Mouse (Mus musculus) midbrain, embryonic 10.5 days (tissue): ENCODE data around the gene Ccl9. TPM values are rescaled to one million over a fixed set of nuclear protein-coding genes. Genes with fewer than 3 reads are reported as not detected.

Experiments used
- DNase-seq: peaks from one replicate; pipeline ENCODE4 v3.0.0-alpha.2; 2017; ENCODE audit warnings: low spot score
- H3K27ac ChIP-seq: fragments of 300-500 bp; sonication (generic); replicated peaks from 2 replicates; pipeline ENCODE4 v1.5.1; 2016; ENCODE audit warnings: mild to moderate bottlenecking
- H3K27me3 ChIP-seq: fragments of 300-500 bp; sonication (generic); 2 replicates; pipeline ENCODE4 v1.6.1; 2016; ENCODE audit warnings: low read depth, mild to moderate bottlenecking; ENCODE audit not compliant: poor library complexity, severe bottlenecking
- H3K36me3 ChIP-seq: fragments of 300-500 bp; sonication (generic); 2 replicates; pipeline ENCODE4 v1.6.1; 2016; ENCODE audit warnings: mild to moderate bottlenecking, moderate library complexity
- H3K4me1 ChIP-seq: fragments of 300-500 bp; sonication (generic); 2 replicates; pipeline ENCODE4 v1.6.1; 2016
- H3K4me3 ChIP-seq: fragments of 300-500 bp; sonication (generic); 2 replicates; pipeline ENCODE4 v1.5.1; 2016; ENCODE audit warnings: mild to moderate bottlenecking, moderate library complexity
- H3K9me3 ChIP-seq: fragments of 300-500 bp; sonication (generic); replicated peaks from 2 replicates; pipeline ENCODE4 v1.6.1; 2016; ENCODE audit warnings: mild to moderate bottlenecking
- WGBS: fragments of 180-500 bp; shearing (Covaris S2); methylation state at CpG from one replicate; pipeline ENCODE4 v1.1.7; 2016; 5-methylcytosine and 5-hydroxymethylcytosine counted together
- polyA plus RNA-seq: library from polyadenylated mRNA; unstranded; fragments of >200 nt; fragmentation: Nextera tagmentation; extraction: Ambion mirVana; gene quantifications from 2 replicates; pipeline ENCODE4 v1.2.1, GENCODE M21; 2016

Gene Ccl9
- polyA plus RNA-seq, 1 experiment from 2014 or later, result 1.2 TPM

DNA sequence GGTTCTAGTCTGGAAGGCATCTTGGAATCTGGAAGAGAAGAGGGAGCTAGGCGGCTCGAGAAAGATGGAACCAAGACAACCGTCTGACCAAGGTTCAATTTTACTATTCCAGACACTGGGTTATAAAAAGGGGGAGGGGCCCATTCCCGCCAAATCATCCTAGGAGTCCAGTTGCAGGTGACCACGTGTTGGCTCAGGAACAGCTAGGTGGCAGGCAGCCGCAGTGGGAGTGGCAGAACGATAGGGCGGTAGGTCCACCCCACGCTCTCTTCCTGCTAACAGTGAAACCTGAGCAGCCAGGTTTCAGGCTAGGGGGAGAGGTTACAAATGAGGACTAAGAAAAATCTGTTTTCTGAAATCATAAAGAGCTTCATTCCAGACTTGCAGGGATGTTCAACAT, 5.6 kb downstream of the Ccl9 start:
- Histone ChIP-seq H3K36me3 (no peaks in the 10 kb centered on the region), H3K4me1 (no peaks in the 10 kb centered on the region), H3K4me3 (no peak overlapping the region), H3K9me3 (no peaks in the 10 kb centered on the region), H3K27me3 (no peaks in the 10 kb centered on the region), H3K27ac (no peak overlapping the region)
- no peak for DNase-seq
- WGBS, result 81% methylated on average over 9 of the region's 9 CpGs

DNA sequence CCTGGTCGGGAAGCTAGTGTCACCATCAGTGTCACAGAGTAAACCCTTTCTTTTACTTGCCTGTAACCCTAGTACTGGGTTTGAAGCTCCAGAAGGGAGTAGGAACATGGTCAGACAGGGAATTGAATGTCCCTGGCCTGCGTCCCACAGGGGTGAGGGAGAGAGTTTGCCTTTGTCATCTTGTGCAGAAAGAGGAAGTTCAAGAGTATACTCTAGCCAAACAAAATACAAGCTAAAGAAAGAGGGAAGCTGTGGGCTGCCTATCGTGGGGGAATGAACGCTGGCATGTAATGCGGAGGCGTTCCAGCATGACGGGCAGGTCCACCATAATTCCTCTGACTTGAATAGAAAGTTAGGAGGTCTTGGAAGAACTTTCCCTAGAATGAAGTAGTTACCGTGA, 6.2 kb downstream of the Ccl9 start:
- H3K9me3 ChIP-seq, result no peaks in the 10 kb centered on the region
- no peak for DNase-seq
- H3K27ac ChIP-seq, result no peak overlapping the region
- no peaks in the 10 kb centered on the region for H3K27me3 ChIP-seq
- no peaks in the 10 kb centered on the region for H3K4me1 ChIP-seq
- 91% methylated on average over 8 of the region's 8 CpGs for WGBS
- H3K4me3 ChIP-seq, result no peak overlapping the region
- H3K36me3 ChIP-seq, result no peaks in the 10 kb centered on the region

DNA sequence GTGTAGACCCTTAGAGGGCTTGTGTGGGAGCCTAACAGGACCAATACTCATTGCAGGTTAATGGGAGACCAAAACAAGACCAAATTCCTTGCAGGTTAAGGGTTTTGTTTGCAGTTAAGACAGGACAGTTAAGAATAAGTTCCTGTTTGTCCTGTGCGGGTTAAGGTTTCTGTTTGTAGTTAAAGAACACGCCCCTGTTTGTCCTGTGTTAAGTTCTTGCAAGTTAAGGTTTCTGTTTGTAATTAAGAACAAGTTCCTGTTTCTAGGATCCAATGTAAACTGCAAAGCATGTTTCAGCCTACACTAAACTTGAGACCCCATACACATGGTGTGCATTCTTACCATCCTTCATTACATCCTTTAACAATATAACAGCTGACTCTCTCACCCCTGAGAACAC, 8.2 kb downstream of the Ccl9 start:
- H3K36me3 ChIP-seq, result no peaks in the 10 kb centered on the region
- H3K27ac ChIP-seq, result no peak overlapping the region
- no peak overlapping the region for H3K4me3 ChIP-seq
- no peaks in the 10 kb centered on the region for H3K27me3 ChIP-seq
- DNase-seq, result no peak
- no peaks in the 10 kb centered on the region for H3K9me3 ChIP-seq
- 83% methylated on average over 2 of the region's 2 CpGs for WGBS
- H3K4me1 ChIP-seq, result no peaks in the 10 kb centered on the region

DNA sequence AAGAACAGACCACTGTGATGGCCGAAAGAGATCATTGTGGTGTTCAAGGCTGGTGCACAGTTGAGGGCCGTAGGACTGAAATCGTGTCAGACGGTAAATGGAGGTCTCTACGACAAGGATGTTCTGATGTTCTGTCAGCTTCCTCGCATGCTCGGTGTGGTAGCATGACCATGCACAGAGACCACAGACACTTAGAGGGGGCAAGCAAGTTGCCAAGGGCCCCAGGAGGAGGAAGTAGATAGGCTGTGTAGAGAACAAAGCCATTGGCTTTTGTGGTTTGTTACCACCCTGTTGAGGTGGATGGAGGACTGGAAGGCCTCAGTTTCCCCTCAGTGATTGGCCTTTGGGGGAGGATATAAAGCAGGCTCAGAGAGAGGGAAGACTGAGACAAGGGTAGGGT, 9.2 kb downstream of the Ccl9 start:
- H3K4me3 ChIP-seq, result no peak overlapping the region
- WGBS, result 94% methylated on average over 7 of the region's 7 CpGs
- no peaks in the 10 kb centered on the region for H3K36me3 ChIP-seq
- no peaks in the 10 kb centered on the region for H3K27me3 ChIP-seq
- no peaks in the 10 kb centered on the region for H3K4me1 ChIP-seq
- H3K9me3 ChIP-seq, result no peaks in the 10 kb centered on the region
- no peak for DNase-seq
- no peak overlapping the region for H3K27ac ChIP-seq

- Histone ChIP-seq H3K4me1 (no peaks in the 10 kb centered on the region), H3K9me3 (no peaks in the 10 kb centered on the region), H3K36me3 (no peaks in the 10 kb centered on the region), H3K4me3 (no peak overlapping the region), H3K27ac (no peak overlapping the region), H3K27me3 (no peaks in the 10 kb centered on the region)
- WGBS, result 84% methylated on average over 3 of the region's 3 CpGs
- DNase-seq, result peak; percentile 3
These were observed 9.7 kb downstream of the Ccl9 start for GRCm38 (mm10) chr11:83568786-83569185.

DNA sequence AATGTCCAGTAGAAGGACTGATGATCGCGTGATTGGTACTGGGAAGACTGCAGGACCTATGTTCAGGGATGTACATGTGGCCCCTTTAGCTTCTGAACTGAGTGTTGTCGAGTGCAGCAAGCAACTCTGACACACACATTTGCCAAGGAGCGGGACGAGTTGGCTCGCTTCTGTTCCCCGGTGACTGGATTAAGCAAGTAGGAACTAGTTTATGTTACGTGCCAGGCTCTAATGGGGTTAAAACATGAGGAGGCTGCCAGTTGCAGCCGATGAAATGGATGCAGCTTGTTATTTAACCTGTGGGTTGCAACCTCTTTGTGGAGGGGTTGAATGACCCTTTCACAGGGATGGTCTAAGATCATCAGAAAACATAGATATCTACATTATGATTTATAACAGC, 10.4 kb downstream of the Ccl9 start:
- no peaks in the 10 kb centered on the region for H3K27me3 ChIP-seq
- WGBS, result 94% methylated on average over 9 of the region's 9 CpGs
- no peaks in the 10 kb centered on the region for H3K36me3 ChIP-seq
- no peak for DNase-seq
- H3K27ac ChIP-seq, result no peak overlapping the region
- H3K4me3 ChIP-seq, result no peak overlapping the region
- no peaks in the 10 kb centered on the region for H3K4me1 ChIP-seq
- H3K9me3 ChIP-seq, result no peaks in the 10 kb centered on the region

DNA sequence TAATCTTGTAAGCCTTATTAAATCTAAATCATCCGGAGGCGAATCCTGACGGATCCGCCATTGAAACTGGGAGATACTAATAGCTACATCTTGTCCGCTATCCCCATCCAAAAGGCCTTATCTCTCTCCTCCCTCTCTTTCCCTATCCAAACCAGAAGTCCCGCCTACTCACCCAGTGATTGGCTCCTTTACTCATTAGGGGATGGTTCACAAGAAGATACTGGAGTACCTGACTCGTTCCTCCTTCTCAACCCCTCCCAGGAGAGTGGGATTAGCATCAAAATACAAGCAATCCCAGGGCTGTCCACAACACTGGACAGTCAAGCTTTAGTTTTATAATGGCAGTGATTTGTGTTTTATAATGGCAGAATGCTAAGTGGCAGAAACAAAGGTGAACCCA, 11.1 kb downstream of the Ccl9 start:
- H3K36me3 ChIP-seq, result no peaks in the 10 kb centered on the region
- H3K27me3 ChIP-seq, result no peaks in the 10 kb centered on the region
- no peaks in the 10 kb centered on the region for H3K9me3 ChIP-seq
- WGBS, result 65% methylated on average over 7 of the region's 7 CpGs
- H3K27ac ChIP-seq, result no peak overlapping the region
- no peak for DNase-seq
- no peaks in the 10 kb centered on the region for H3K4me1 ChIP-seq
- no peak overlapping the region for H3K4me3 ChIP-seq

DNA sequence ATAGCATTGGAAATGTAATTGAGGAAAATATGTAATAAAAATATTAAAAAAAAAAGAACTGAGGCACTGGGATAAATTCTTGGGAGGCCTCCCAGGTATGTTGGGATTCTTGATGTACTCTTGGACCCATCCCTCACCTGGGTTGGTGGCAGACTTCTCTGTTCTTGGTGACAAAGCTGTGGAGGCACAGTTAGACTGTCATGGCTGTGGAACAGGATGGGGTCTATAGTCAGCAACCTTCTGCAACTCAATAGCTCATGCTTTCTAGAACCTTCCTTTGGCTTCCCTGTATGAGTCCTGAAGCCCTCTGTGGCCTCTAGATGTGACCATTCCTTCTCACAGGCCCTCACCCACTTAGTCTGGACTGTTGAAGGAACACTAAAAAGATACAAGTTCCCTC, 11.8 kb downstream of the Ccl9 start:
- Histone ChIP-seq H3K27me3 (no peaks in the 10 kb centered on the region), H3K4me1 (no peaks in the 10 kb centered on the region), H3K4me3 (no peak overlapping the region), H3K27ac (no peak overlapping the region), H3K36me3 (no peaks in the 10 kb centered on the region), H3K9me3 (no peaks in the 10 kb centered on the region)
- no peak for DNase-seq

DNA sequence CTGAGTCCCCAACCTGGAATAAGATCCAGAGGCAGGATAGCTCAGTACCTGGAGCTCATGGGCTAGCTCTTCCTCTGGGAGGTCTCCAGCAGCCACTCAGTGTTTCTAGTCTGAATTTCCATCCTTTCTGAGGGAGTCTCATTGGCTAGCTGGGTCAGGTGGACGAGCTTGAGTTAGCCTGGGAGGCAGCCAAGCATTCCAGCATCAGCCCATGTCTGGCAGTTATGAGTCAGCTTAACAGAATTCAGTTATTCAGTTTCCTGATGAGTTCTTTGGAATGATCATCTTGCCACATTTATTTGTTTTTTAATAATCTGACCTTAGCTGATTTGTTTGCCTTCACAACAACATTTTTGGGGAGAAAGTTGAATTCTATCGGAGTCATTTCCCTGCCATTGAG, 14.7 kb downstream of the Ccl9 start:
- H3K27ac ChIP-seq, result no peak overlapping the region
- H3K4me3 ChIP-seq, result no peak overlapping the region
- H3K9me3 ChIP-seq, result no peaks in the 10 kb centered on the region
- WGBS, result 81% methylated on average over 2 of the region's 2 CpGs
- no peak for DNase-seq
- no peaks in the 10 kb centered on the region for H3K36me3 ChIP-seq
- H3K27me3 ChIP-seq, result no peaks in the 10 kb centered on the region
- H3K4me1 ChIP-seq, result 0 out of 2 replicates have a peak, but pooled peaks cover 3% of the 10 kb centered on the region

GRCm38 (mm10) chr11:83562311-83562887, 16.0 kb downstream of the Ccl9 start:
- WGBS, result 82% methylated on average over 6 of the region's 6 CpGs
- H3K9me3 ChIP-seq, result no peaks in the 10 kb centered on the region
- no peaks in the 10 kb centered on the region for H3K36me3 ChIP-seq
- H3K27ac ChIP-seq, result no peak overlapping the region
- no peak overlapping the region for H3K4me3 ChIP-seq
- DNase-seq, result no peak
- no peaks in the 10 kb centered on the region for H3K27me3 ChIP-seq
- 0 out of 2 replicates have a peak, but pooled peaks cover 3% of the 10 kb centered on the region for H3K4me1 ChIP-seq

- WGBS, result 81% methylated on average over 6 of the region's 6 CpGs
- DNase-seq, result no peak
These were observed 18.0 kb downstream of the Ccl9 start for GRCm38 (mm10) chr11:83560405-83560804.

DNA sequence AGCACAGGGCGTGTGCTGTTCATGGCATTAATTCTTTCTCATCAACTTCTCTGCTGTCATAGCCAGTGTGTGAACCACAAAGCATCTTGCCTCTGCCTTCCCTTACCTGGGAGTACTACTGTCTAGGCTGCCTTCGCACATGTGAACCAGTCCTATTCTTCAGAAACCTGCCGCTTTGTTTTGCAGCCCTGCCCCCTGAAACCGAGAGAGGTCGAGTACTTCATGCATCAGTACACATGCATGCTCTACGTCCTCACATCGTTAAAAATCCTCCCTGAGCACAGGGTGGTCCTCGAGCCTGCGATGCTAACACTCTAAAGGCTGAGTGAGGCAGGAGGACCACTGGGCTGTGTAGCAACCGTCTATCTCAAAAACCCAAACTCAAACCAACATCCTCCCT, 21.4 kb downstream of the Ccl9 start:
- peaks cover 12% of the 10 kb centered on the region; the same call in 1 of the 2 replicates for H3K4me1 ChIP-seq
- 54% methylated on average over 10 of the region's 10 CpGs for WGBS

More at GRCm38 (mm10) chr11:83560405-83560804, 18.0 kb downstream of the Ccl9 start:
- Histone ChIP-seq H3K4me1 (peaks cover 12% of the 10 kb centered on the region; the same call in 1 of the 2 replicates), H3K36me3 (no peaks in the 10 kb centered on the region), H3K27me3 (no peaks in the 10 kb centered on the region), H3K9me3 (no peaks in the 10 kb centered on the region), H3K4me3 (no peak overlapping the region), H3K27ac (no peak overlapping the region)

GRCm38 (mm10) chr11:83556085-83556781, 22.2 kb downstream of the Ccl9 start:
- H3K9me3 ChIP-seq, result no peaks in the 10 kb centered on the region
- no peaks in the 10 kb centered on the region for H3K36me3 ChIP-seq
- peak; percentile 22 for DNase-seq
- WGBS, result 34% methylated on average over 8 of the region's 8 CpGs
- H3K27me3 ChIP-seq, result no peaks in the 10 kb centered on the region
- no peak overlapping the region for H3K27ac ChIP-seq
- H3K4me3 ChIP-seq, result no peak overlapping the region
- peaks cover 12% of the 10 kb centered on the region; the same call in 1 of the 2 replicates for H3K4me1 ChIP-seq

More for the DNA sequence above, 21.4 kb downstream of the Ccl9 start:
- DNase-seq, result no peak
- H3K36me3 ChIP-seq, result no peaks in the 10 kb centered on the region
- H3K27ac ChIP-seq, result no peak overlapping the region
- H3K27me3 ChIP-seq, result no peaks in the 10 kb centered on the region
- no peaks in the 10 kb centered on the region for H3K9me3 ChIP-seq
- no peak overlapping the region for H3K4me3 ChIP-seq
